Mouse (Mus musculus) gonadal fat pad, adult 2 months (tissue): ENCODE results near the gene Gm5941. TPM values are rescaled to one million over a fixed set of nuclear protein-coding genes. Genes with fewer than 3 reads are reported as not detected.
"Not testable (repeated sequence)": the region's sequence is repeated elsewhere in the genome, so short reads cannot be mapped to it uniquely, and the experiment has no call there.

ENCODE experiments used
- DNase-seq: peaks from one replicate; pipeline ENCODE4 v3.0.0-alpha.2; 2012; ENCODE audit warnings: low read depth
- polyA plus RNA-seq: library from polyadenylated mRNA; depleted of rRNA; stranded (reverse); fragments of >200 nt; gene quantifications from 2 replicates; pipeline ENCODE4 v1.2.3, GENCODE M21; 2012; rRNA removed

The Gm5941 gene
- 0.34 TPM in 1 of 2 replicates, not detected in the other for polyA plus RNA-seq

- not testable (repeated sequence) for DNase-seq
Measured at GRCm38 (mm10) chrX:92489649-92490048, at the start of gene Gm5941. TSS of gene Gm5941 (plus strand) at chrX:92489949.

GRCm38 (mm10) chrX:92460496-92460895, 29.3 kb upstream of the Gm5941 start:
- DNase-seq = no peak

GRCm38 (mm10) chrX:92464773-92465172, 25.0 kb upstream of the Gm5941 start:
- no peak for DNase-seq

GRCm38 (mm10) chrX:92498254-92498653, 8.5 kb downstream of the Gm5941 start:
- DNase-seq = no peak

- no peak for DNase-seq
Measured at GRCm38 (mm10) chrX:92527826-92528225, 38.1 kb downstream of the Gm5941 start.

Other genes starting within 250 kb of the Gm5941 start
- gene Mageb18, start 109.6 kb downstream of the Gm5941 start, polyA plus RNA-seq = 0.19 and 0.20 TPM in 2 replicates